Mouse (Mus musculus) MEL (cell line): ENCODE measurements around the gene Igdcc3. TPM values are rescaled to one million over a fixed set of nuclear protein-coding genes. Genes with fewer than 3 reads are reported as not detected.

Experiments
- DNase-seq: peaks from one replicate; pipeline ENCODE4 v3.0.0; 2011; ENCODE audit warnings: low read depth, low spot score
- H3K27ac ChIP-seq: 2 replicates; pipeline ENCODE4 v1.5.1; 2012; ENCODE audit warnings: low read depth, mild to moderate bottlenecking, control low read depth, low read length, moderate library complexity; ENCODE audit not compliant: control insufficient read depth
- H3K27me3 ChIP-seq, 2 experiments: fragments of 150-350 bp in 1 of 2; sonication (generic) in 1 of 2; 2 replicates each; pipeline ENCODE4 v1.6.1; 2012; ENCODE audit warnings: low read length in 2 of 2, mild to moderate bottlenecking in 2 of 2, improper control_type of control experiment in 1 of 2, moderate library complexity in 1 of 2; ENCODE audit not compliant: insufficient read depth in 2 of 2, control insufficient read depth in 1 of 2
- H3K36me3 ChIP-seq, 2 experiments: 2 replicates each; pipeline ENCODE4 v1.6.1; 2012 to 2014; ENCODE audit warnings: low read length in 2 of 2, improper control_type of control experiment in 1 of 2, inconsistent platforms in 1 of 2, mild to moderate bottlenecking in 1 of 2; ENCODE audit not compliant: insufficient read depth in 2 of 2, control insufficient read depth in 1 of 2
- H3K4me1 ChIP-seq, 2 experiments: fragments of 150-350 bp in 1 of 2; sonication (generic) in 1 of 2; 2 replicates each; pipeline ENCODE4 v1.6.1; 2012; ENCODE audit warnings: low read length in 2 of 2, improper control_type of control experiment in 1 of 2, mild to moderate bottlenecking in 1 of 2; ENCODE audit not compliant: insufficient read depth in 2 of 2, control insufficient read depth in 1 of 2
- H3K4me3 ChIP-seq, 2 experiments: fragments of 150-350 bp in 1 of 2; sonication (generic) in 1 of 2; 2 replicates each; pipeline ENCODE4 v1.5.1; 2012; ENCODE audit warnings: low read depth in 2 of 2, low read length in 2 of 2, mild to moderate bottlenecking in 2 of 2, moderate library complexity in 2 of 2, control low read depth in 1 of 2, improper control_type of control experiment in 1 of 2; ENCODE audit not compliant: control insufficient read depth in 1 of 2, insufficient read depth in 1 of 2
- H3K79me2 ChIP-seq: 2 replicates; pipeline ENCODE4 v1.6.1; 2012; ENCODE audit warnings: mild to moderate bottlenecking, low read length, moderate library complexity; ENCODE audit not compliant: control insufficient read depth, poor library complexity, insufficient read depth
- H3K9ac ChIP-seq: 2 replicates; pipeline ENCODE4 v1.6.1; 2012; ENCODE audit warnings: low read depth, mild to moderate bottlenecking, control low read depth, low read length, moderate library complexity; ENCODE audit not compliant: control insufficient read depth, poor library complexity, severe bottlenecking
- H3K9me3 ChIP-seq: fragments of 150-350 bp; sonication (generic); replicated peaks from 2 replicates; pipeline ENCODE4 v1.6.1; 2012; ENCODE audit warnings: mild to moderate bottlenecking, low read length, improper control_type of control experiment, moderate library complexity; ENCODE audit not compliant: insufficient read depth
- BHLHE40 ChIP-seq: IDR thresholded peaks from 2 replicates; pipeline ENCODE4 v1.6.1; 2012; ENCODE audit warnings: low read depth, mild to moderate bottlenecking, inconsistent platforms, low read length, improper control_type of control experiment, borderline replicate concordance
- CHD1 ChIP-seq: IDR thresholded peaks from 2 replicates; pipeline ENCODE4 v1.6.1; 2012; ENCODE audit warnings: low read depth, mild to moderate bottlenecking, inconsistent platforms, low read length, improper control_type of control experiment
- CHD2 ChIP-seq: IDR thresholded peaks from 2 replicates; pipeline ENCODE4 v1.6.1; 2011; ENCODE audit warnings: low read length, improper control_type of control experiment
- CTCF ChIP-seq, 3 experiments: IDR thresholded peaks in 2 of 3; conservative IDR thresholded peaks in 1 of 3; 2 replicates each; pipeline ENCODE4 v1.5.1; 2011 to 2012; ENCODE audit warnings: low read length in 3 of 3, low read depth in 2 of 3, mild to moderate bottlenecking in 2 of 3, improper control_type of control experiment in 1 of 3, inconsistent platforms in 1 of 3, mixed read lengths in 1 of 3, moderate library complexity in 1 of 3; ENCODE audit not compliant: control insufficient read depth in 1 of 3, insufficient read depth in 1 of 3, poor library complexity in 1 of 3, severe bottlenecking in 1 of 3
- E2F4 ChIP-seq: IDR thresholded peaks from 2 replicates; pipeline ENCODE4 v1.6.1; 2011; ENCODE audit warnings: low read depth, low read length, improper control_type of control experiment, borderline replicate concordance
- EP300 ChIP-seq, 2 experiments: IDR thresholded peaks; 2 replicates each; pipeline ENCODE4 v1.6.1; 2011; ENCODE audit warnings: improper control_type of control experiment in 2 of 2, low read length in 2 of 2, low read depth in 1 of 2, mild to moderate bottlenecking in 1 of 2
- GABPA ChIP-seq: IDR thresholded peaks from 2 replicates; pipeline ENCODE4 v1.6.1; 2012; ENCODE audit warnings: low read depth, mild to moderate bottlenecking, inconsistent platforms, low read length, improper control_type of control experiment, moderate library complexity
- GATA1 ChIP-seq: IDR thresholded peaks from 2 replicates; pipeline ENCODE4 v1.6.1; 2011; ENCODE audit warnings: low read depth, low read length, improper control_type of control experiment
- JUND ChIP-seq: IDR thresholded peaks from 2 replicates; pipeline ENCODE4 v1.6.1; 2011; ENCODE audit warnings: low read depth, mild to moderate bottlenecking, improper control_type of control experiment, low read length
- MAX ChIP-seq: IDR thresholded peaks from 2 replicates; pipeline ENCODE4 v1.6.1; 2011; ENCODE audit warnings: low read length, improper control_type of control experiment
- MAZ ChIP-seq: IDR thresholded peaks from 2 replicates; pipeline ENCODE4 v1.6.1; 2012; ENCODE audit warnings: low read depth, mild to moderate bottlenecking, inconsistent platforms, low read length, improper control_type of control experiment
- MXI1 ChIP-seq: IDR thresholded peaks from 2 replicates; pipeline ENCODE4 v1.6.1; 2011; ENCODE audit warnings: mild to moderate bottlenecking, low read depth, low read length, improper control_type of control experiment
- MYB ChIP-seq: IDR thresholded peaks from 2 replicates; pipeline ENCODE4 v1.6.1; 2011; ENCODE audit warnings: mild to moderate bottlenecking, low read depth, low read length, improper control_type of control experiment
- NELFE ChIP-seq: IDR thresholded peaks from 2 replicates; pipeline ENCODE4 v1.6.1; 2011; ENCODE audit warnings: low read depth, low read length, improper control_type of control experiment
- NRF1 ChIP-seq: IDR thresholded peaks from 2 replicates; pipeline ENCODE4 v1.6.1; 2014; ENCODE audit warnings: low read depth, mild to moderate bottlenecking, inconsistent platforms, low read length, improper control_type of control experiment, moderate library complexity; ENCODE audit not compliant: poor library complexity, insufficient read depth, severe bottlenecking
- POLR2A ChIP-seq, 2 experiments: IDR thresholded peaks; 2 replicates each; pipeline ENCODE4 v1.6.1; 2011 to 2012; ENCODE audit warnings: low read length in 2 of 2, mild to moderate bottlenecking in 2 of 2, control low read depth in 1 of 2, improper control_type of control experiment in 1 of 2, low read depth in 1 of 2, moderate library complexity in 1 of 2; ENCODE audit not compliant: control insufficient read depth in 1 of 2, insufficient read depth in 1 of 2, poor library complexity in 1 of 2
- POLR2AphosphoS2 ChIP-seq: IDR thresholded peaks from 2 replicates; pipeline ENCODE4 v1.6.1; 2011; ENCODE audit warnings: low read length, improper control_type of control experiment
- POLR2AphosphoS5 ChIP-seq: IDR thresholded peaks from 2 replicates; pipeline ENCODE4 v1.6.1; 2012; ENCODE audit warnings: low read depth, borderline replicate concordance, mild to moderate bottlenecking, inconsistent platforms, low read length, moderate library complexity, mixed read lengths
- RCOR1 ChIP-seq: IDR thresholded peaks from 2 replicates; pipeline ENCODE4 v1.6.1; 2012; ENCODE audit warnings: low read depth, mild to moderate bottlenecking, inconsistent platforms, low read length, improper control_type of control experiment
- SIN3A ChIP-seq: IDR thresholded peaks from 2 replicates; pipeline ENCODE4 v1.6.1; 2012; ENCODE audit warnings: low read length, improper control_type of control experiment, inconsistent platforms
- SMC3 ChIP-seq: IDR thresholded peaks from 2 replicates; pipeline ENCODE4 v1.6.1; 2011; ENCODE audit warnings: low read depth, low read length, improper control_type of control experiment
- TAL1 ChIP-seq: IDR thresholded peaks from 2 replicates; pipeline ENCODE4 v1.6.1; 2012; ENCODE audit warnings: mild to moderate bottlenecking, inconsistent platforms, low read length, moderate library complexity, mixed read lengths
- TBP ChIP-seq: IDR thresholded peaks from 2 replicates; pipeline ENCODE4 v1.8.0; 2011; ENCODE audit warnings: low read depth, low read length, improper control_type of control experiment
- UBTF ChIP-seq: IDR thresholded peaks from 2 replicates; pipeline ENCODE4 v1.6.1; 2012; ENCODE audit warnings: low read depth, mild to moderate bottlenecking, inconsistent platforms, low read length, improper control_type of control experiment, moderate library complexity, borderline replicate concordance; ENCODE audit not compliant: insufficient read depth
- USF1 ChIP-seq: IDR thresholded peaks from 2 replicates; pipeline ENCODE4 v1.6.1; 2014; ENCODE audit warnings: low read depth, mild to moderate bottlenecking, inconsistent platforms, low read length, improper control_type of control experiment, moderate library complexity
- ZC3H11A ChIP-seq: IDR thresholded peaks from 2 replicates; pipeline ENCODE4 v1.6.1; 2012; ENCODE audit warnings: low read depth, mild to moderate bottlenecking, inconsistent platforms, low read length, improper control_type of control experiment
- ZMIZ1 ChIP-seq: IDR thresholded peaks from 2 replicates; pipeline ENCODE4 v1.6.1; 2012; ENCODE audit warnings: low read depth, mild to moderate bottlenecking, inconsistent platforms, low read length, improper control_type of control experiment, moderate library complexity
- polyA plus RNA-seq, 2 experiments: library from polyadenylated mRNA; stranded (reverse) in 1 of 2; unstranded in 1 of 2; fragments of >175 nt in 1 of 2; fragments of >200 nt in 1 of 2; gene quantifications; 2 replicates each; pipeline versions ENCODE4 v1.2.1 to v1.2.4; 2012; ENCODE audit warnings: low replicate concordance in 2 of 2, low read depth in 1 of 2; ENCODE audit not compliant: insufficient read length in 2 of 2, insufficient read depth in 1 of 2, missing spikeins in 1 of 2
- total RNA-seq: library from RNA; depleted of rRNA; stranded (reverse); fragments of 300-350 nt; gene quantifications from 2 replicates; pipeline ENCODE4 v1.2.3, GENCODE M21; 2012

The Igdcc3 gene
- total and polyA plus RNA-seq, 3 experiments: not detected

- H3K9me3 ChIP-seq: no peaks in the 10 kb centered on the region
These were observed 73.9 kb downstream of the Igdcc3 start for GRCm38 (mm10) chr9:65214778-65215493.

GRCm38 (mm10) chr9:65215494-65216126, 74.6 kb downstream of the Igdcc3 start:
- Histone ChIP-seq H3K27ac (peak overlapping the region; percentile 93), H3K36me3 (peaks cover 0 to 12% of the 10 kb centered on the region in 2 experiments; a peak in 2 of 4 replicates), H3K4me1 (peaks cover 5 to 10% of the 10 kb centered on the region in 2 experiments; a peak in 3 of 4 replicates), H3K9ac (peak overlapping the region; percentile 83), H3K79me2 (peaks cover 3% of the 10 kb centered on the region; the same call in 1 of the 2 replicates), H3K9me3 (no peaks in the 10 kb centered on the region), H3K27me3 (no peaks in the 10 kb centered on the region), H3K4me3 (peak overlapping the region; percentile 70 to 75)
- peak; percentile 95 for DNase-seq
- no peak for TF ChIP-seq CHD2
- TF ChIP-seq POLR2A (IDR thresholded peaks at IDR 0.05; ENCODE audit: control insufficient read depth in 1 of 2, insufficient read depth in 1 of 2, low read depth in 1 of 2, low read length in 2 of 2, poor library complexity in 1 of 2): peak in 1 of 2 experiments; percentile 69; a peak in 3 of 4 replicates
- TF ChIP-seq GABPA: 0 out of 2 replicates have a peak, but pooled peaks have one; percentile 60
- TF ChIP-seq MAZ: peak; percentile 87
- TF ChIP-seq UBTF: no peak
- TF ChIP-seq SIN3A: peak; percentile 99
- peak; percentile 90 for TF ChIP-seq TBP
- TF ChIP-seq RCOR1: peak; percentile 59; the same call in 1 of the 2 replicates
- TF ChIP-seq POLR2AphosphoS5: peak; percentile 94
- TF ChIP-seq CHD1: peak; percentile 96; the same call in 1 of the 2 replicates
- TF ChIP-seq SMC3: no peak
- TF ChIP-seq MYB: peak; percentile 67; the same call in 1 of the 2 replicates
- TF ChIP-seq GATA1: peak; percentile 99
- TF ChIP-seq E2F4: no peak
- peak; percentile 60; the same call in 1 of the 2 replicates for TF ChIP-seq POLR2AphosphoS2
- TF ChIP-seq JUND: peak; percentile 31; the same call in 1 of the 2 replicates
- no peak for TF ChIP-seq ZC3H11A
- peak; percentile 73 for TF ChIP-seq NELFE
- 0 out of 2 replicates have a peak, but pooled peaks have one; percentile 14 for TF ChIP-seq BHLHE40
- peak; percentile 96 for TF ChIP-seq ZMIZ1
- TF ChIP-seq TAL1: peak; percentile 97
- peak; percentile 54; the same call in 1 of the 2 replicates for TF ChIP-seq MAX
- TF ChIP-seq EP300 (IDR thresholded peaks at IDR 0.05; ENCODE audit: low read depth in 1 of 2, low read length in 2 of 2): peak; percentile 78 to 85
- TF ChIP-seq USF1: no peak; the same call in 1 of the 2 replicates

More at GRCm38 (mm10) chr9:65214778-65215493, 73.9 kb downstream of the Igdcc3 start:
- no peaks in the 10 kb centered on the region for H3K27me3 ChIP-seq
- peaks cover 0 to 14% of the 10 kb centered on the region in 2 experiments; a peak in 2 of 4 replicates for H3K36me3 ChIP-seq
- DNase-seq: peak; percentile 91
- no peak; the same call in 1 of the 2 replicates for TF ChIP-seq CHD1
- no peak for TF ChIP-seq POLR2AphosphoS5
- TF ChIP-seq SIN3A: 0 out of 2 replicates have a peak, but pooled peaks have one; percentile 16
- TF ChIP-seq NRF1: no peak
- no peak; the same call in 1 of the 2 replicates for TF ChIP-seq MXI1
- 0 out of 2 replicates have a peak, but pooled peaks have one; percentile 39 for TF ChIP-seq MAX
- peak; percentile 54 for TF ChIP-seq NELFE
- TF ChIP-seq POLR2A (IDR thresholded peaks at IDR 0.05; ENCODE audit: control insufficient read depth in 1 of 2, insufficient read depth in 1 of 2, low read depth in 1 of 2, low read length in 2 of 2, poor library complexity in 1 of 2): peak; percentile 58 to 60; a peak in 2 of 4 replicates
- peak in 2 of 3 experiments; percentile 34 to 58; a peak in 4 of 6 replicates for TF ChIP-seq CTCF (IDR thresholded peaks at IDR 0.05 in 2 of 3, conservative IDR thresholded peaks at IDR 0.05 in 1 of 3; ENCODE audit: control insufficient read depth in 1 of 3, insufficient read depth in 1 of 3, low read depth in 2 of 3, low read length in 3 of 3, poor library complexity in 1 of 3, severe bottlenecking in 1 of 3)
- TF ChIP-seq, all 39 proteins: peak for 5
- H3K27ac ChIP-seq: peak overlapping the region; percentile 93
- H3K4me3 ChIP-seq: peak overlapping the region; percentile 70 to 75
- H3K4me1 ChIP-seq: peaks cover 9 to 15% of the 10 kb centered on the region in 2 experiments
- H3K9ac ChIP-seq: peak overlapping the region; percentile 83
- H3K79me2 ChIP-seq: peaks cover 3% of the 10 kb centered on the region; the same call in 1 of the 2 replicates
